Mouse (Mus musculus) liver, embryonic 11.5 days (tissue): ENCODE measurements at regions not wholly inside any gene's neighbourhood (a gene's known extent, or its start where the extent isn't known, plus 50 kb on each side); places are given as distances from the start of the nearest gene placed in this dataset.

Experiments used
- ATAC-seq: fragments of 200-750 bp; cut with Nextera tagmentation; replicated peaks from 2 replicates; pipeline ENCODE4 v1.8.0; 2017; ENCODE audit warnings: moderate number of reproducible peaks, mild to moderate bottlenecking, moderate TSS enrichment, moderate library complexity; ENCODE audit not compliant: low FRiP score
- DNase-seq: peaks from one replicate; pipeline ENCODE4 v3.0.0-alpha.2; 2017; ENCODE audit warnings: low spot score
- H3K27ac ChIP-seq: fragments of 300-500 bp; sonication (generic); 2 replicates; pipeline ENCODE4 v1.5.1; 2014; ENCODE audit warnings: mild to moderate bottlenecking, low read depth, low read length, control low read depth
- H3K27me3 ChIP-seq: fragments of 300-500 bp; sonication (generic); replicated peaks from 2 replicates; pipeline ENCODE4 v1.6.1; 2014; ENCODE audit warnings: low read length, mixed read lengths; ENCODE audit not compliant: control insufficient read depth, insufficient read depth
- H3K36me3 ChIP-seq: fragments of 300-500 bp; sonication (generic); 2 replicates; pipeline ENCODE4 v1.6.1; 2014; ENCODE audit warnings: mild to moderate bottlenecking, low read length, moderate library complexity, mixed read lengths; ENCODE audit not compliant: control insufficient read depth, insufficient read depth
- H3K4me1 ChIP-seq: fragments of 300-500 bp; sonication (generic); replicated peaks from 2 replicates; pipeline ENCODE4 v1.6.1; 2014; ENCODE audit warnings: low read length, mixed read lengths; ENCODE audit not compliant: control insufficient read depth, insufficient read depth
- H3K4me2 ChIP-seq: fragments of 300-500 bp; sonication (generic); 2 replicates; pipeline ENCODE4 v1.6.1; 2014; ENCODE audit warnings: mild to moderate bottlenecking, control low read depth, moderate library complexity
- H3K4me3 ChIP-seq: fragments of 300-500 bp; sonication (generic); 2 replicates; pipeline ENCODE4 v1.5.1; 2014; ENCODE audit warnings: low read depth, low read length, control low read depth
- H3K9ac ChIP-seq: fragments of 300-500 bp; sonication (generic); 2 replicates; pipeline ENCODE4 v1.6.1; 2014; ENCODE audit warnings: low read depth, low read length, control low read depth
- H3K9me3 ChIP-seq: fragments of 300-500 bp; sonication (generic); 2 replicates; pipeline ENCODE4 v1.6.1; 2016; ENCODE audit warnings: low read length, inconsistent platforms, mixed read lengths; ENCODE audit not compliant: control insufficient read depth
- WGBS: fragments of 180-500 bp; shearing (Covaris S2); extraction: QIAGEN DNeasy Blood & Tissue Kit; methylation state at CpG from one replicate; pipeline ENCODE4 v1.1.7; 2014; 5-methylcytosine and 5-hydroxymethylcytosine counted together

DNA sequence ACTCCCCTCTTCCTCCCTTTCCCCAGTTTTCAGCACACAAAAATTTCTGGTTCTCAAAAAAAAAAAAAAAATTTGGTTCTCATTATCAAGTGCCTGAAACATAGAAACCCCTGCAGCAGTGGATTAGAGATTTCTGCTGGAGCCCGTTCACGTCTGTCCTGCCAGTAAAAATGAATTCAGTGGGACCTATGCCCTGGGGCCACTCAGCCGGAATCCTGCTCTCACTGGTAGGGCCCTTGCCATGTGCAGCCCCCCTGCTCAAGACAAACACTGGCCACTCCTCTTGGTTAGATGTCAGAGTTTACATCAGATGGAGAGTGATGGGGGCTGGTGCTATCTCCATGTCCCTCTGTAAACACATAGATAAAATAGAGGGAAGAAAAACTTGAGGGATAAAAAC, 108.0 kb downstream of the Atp23 start:
- no peak for DNase-seq
- Histone ChIP-seq H3K27me3 (no peaks in the 10 kb centered on the region), H3K4me2 (no peak overlapping the region), H3K36me3 (no peaks in the 10 kb centered on the region), H3K27ac (no peak overlapping the region), H3K4me3 (no peak overlapping the region), H3K9ac (no peak overlapping the region), H3K9me3 (no peaks in the 10 kb centered on the region), H3K4me1 (no peaks in the 10 kb centered on the region)
- WGBS = 60% methylated on average over 3 of the region's 3 CpGs
- ATAC-seq = no peak

DNA sequence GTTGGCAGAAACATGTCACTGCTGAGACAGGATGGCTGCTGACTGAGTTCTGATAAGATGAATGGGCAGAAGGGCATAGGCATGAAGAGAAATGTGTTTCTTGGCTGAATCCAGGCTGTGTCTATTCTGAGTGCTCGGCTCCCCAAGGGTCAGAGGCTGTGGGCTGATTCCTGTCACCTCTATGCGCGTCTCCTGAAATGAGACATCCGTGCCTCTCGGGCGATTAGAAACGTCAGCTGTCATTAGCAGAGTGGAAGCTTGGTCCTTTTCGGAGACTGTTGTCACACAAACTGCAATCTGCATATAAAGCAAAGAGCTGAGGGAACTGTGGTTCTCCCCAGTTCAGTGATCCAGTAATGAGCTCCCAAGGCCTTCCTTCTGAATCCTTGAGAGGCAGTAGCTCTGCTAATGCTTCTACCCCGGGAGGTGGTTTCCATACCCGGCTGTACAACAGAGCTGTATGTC, 108.8 kb downstream of the Atp23 start:
- Histone ChIP-seq H3K9me3 (no peaks in the 10 kb centered on the region), H3K27me3 (no peaks in the 10 kb centered on the region), H3K4me3 (no peak overlapping the region), H3K27ac (no peak overlapping the region), H3K4me1 (no peaks in the 10 kb centered on the region), H3K36me3 (no peaks in the 10 kb centered on the region), H3K9ac (no peak overlapping the region), H3K4me2 (no peak overlapping the region)
- WGBS = 68% methylated on average over 10 of the region's 10 CpGs
- no peak for DNase-seq
- ATAC-seq = no peak

- no peaks in the 10 kb centered on the region for H3K4me1 ChIP-seq
- no peaks in the 10 kb centered on the region for H3K9me3 ChIP-seq
- H3K4me3 ChIP-seq = no peak overlapping the region
- no peak overlapping the region for H3K9ac ChIP-seq
- H3K36me3 ChIP-seq = no peaks in the 10 kb centered on the region
- no peak overlapping the region for H3K27ac ChIP-seq
- 83% methylated on average over 5 of the region's 5 CpGs for WGBS
- no peak overlapping the region for H3K4me2 ChIP-seq
- H3K27me3 ChIP-seq = no peaks in the 10 kb centered on the region
- DNase-seq (no peak), ATAC-seq (no peak)
Observed at GRCm38 (mm10) chr10:126788277-126788676, 112.9 kb downstream of the Atp23 start.

GRCm38 (mm10) chr10:126783161-126783560, 118.0 kb downstream of the Atp23 start:
- Histone ChIP-seq H3K4me3 (no peak overlapping the region), H3K4me1 (no peaks in the 10 kb centered on the region), H3K27ac (no peak overlapping the region), H3K36me3 (no peaks in the 10 kb centered on the region), H3K9me3 (no peaks in the 10 kb centered on the region), H3K9ac (no peak overlapping the region), H3K27me3 (no peaks in the 10 kb centered on the region), H3K4me2 (no peak overlapping the region)
- DNase-seq = no peak
- no peak for ATAC-seq
- WGBS = 82% methylated on average over 8 of the region's 8 CpGs

DNA sequence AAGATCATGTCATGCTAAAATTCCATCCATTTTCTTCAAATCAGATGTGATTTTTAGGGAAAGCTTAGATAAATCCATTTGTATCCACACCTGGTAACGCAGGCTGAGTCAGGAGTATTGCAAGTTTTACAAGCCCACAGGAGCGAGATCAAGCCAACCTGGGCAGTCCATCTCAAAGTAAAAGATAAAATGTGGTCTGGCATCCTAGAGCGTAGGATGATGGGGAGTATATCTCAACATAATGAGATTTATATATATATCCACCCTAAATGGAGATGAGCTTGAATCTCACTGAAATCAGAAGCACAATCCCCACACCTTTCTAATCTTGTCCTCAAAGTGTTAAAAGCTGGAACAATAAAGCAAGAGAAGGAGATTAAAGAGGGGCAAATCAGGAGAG, 124.6 kb downstream of the Atp23 start:
- Histone ChIP-seq H3K9me3 (no peaks in the 10 kb centered on the region), H3K9ac (no peak overlapping the region), H3K4me1 (no peaks in the 10 kb centered on the region), H3K4me2 (no peak overlapping the region), H3K27me3 (no peaks in the 10 kb centered on the region), H3K36me3 (no peaks in the 10 kb centered on the region), H3K4me3 (no peak overlapping the region), H3K27ac (no peak overlapping the region)
- WGBS = 70% methylated on average over 3 of the region's 3 CpGs
- DNase-seq (no peak), ATAC-seq (no peak)

DNA sequence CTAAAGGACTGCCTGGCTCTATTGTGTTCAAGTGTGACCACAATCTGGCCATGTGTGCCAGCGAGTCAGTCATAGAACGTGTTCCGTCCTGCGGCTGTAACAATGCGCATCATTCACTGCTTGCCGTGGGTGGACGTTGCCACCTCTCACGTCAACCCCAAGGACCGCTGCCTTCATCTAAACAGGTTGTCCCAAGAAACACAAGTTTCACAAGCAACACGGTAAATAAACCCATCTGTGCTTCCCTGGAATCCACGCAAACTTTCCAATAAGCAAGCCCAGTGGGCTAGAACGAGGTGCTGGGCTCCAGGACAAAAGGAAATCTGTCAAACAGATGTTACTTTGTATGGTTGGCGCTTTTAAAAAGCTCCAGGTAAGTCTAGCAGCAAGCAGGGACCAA, 125.2 kb downstream of the Atp23 start:
- no peak overlapping the region for H3K27ac ChIP-seq
- ATAC-seq (no peak), DNase-seq (no peak)
- H3K9ac ChIP-seq = no peak overlapping the region
- no peaks in the 10 kb centered on the region for H3K4me1 ChIP-seq
- no peaks in the 10 kb centered on the region for H3K9me3 ChIP-seq
- H3K4me3 ChIP-seq = no peak overlapping the region
- no peak overlapping the region for H3K4me2 ChIP-seq
- no peaks in the 10 kb centered on the region for H3K27me3 ChIP-seq
- no peaks in the 10 kb centered on the region for H3K36me3 ChIP-seq
- 85% methylated on average over 13 of the region's 13 CpGs for WGBS

DNA sequence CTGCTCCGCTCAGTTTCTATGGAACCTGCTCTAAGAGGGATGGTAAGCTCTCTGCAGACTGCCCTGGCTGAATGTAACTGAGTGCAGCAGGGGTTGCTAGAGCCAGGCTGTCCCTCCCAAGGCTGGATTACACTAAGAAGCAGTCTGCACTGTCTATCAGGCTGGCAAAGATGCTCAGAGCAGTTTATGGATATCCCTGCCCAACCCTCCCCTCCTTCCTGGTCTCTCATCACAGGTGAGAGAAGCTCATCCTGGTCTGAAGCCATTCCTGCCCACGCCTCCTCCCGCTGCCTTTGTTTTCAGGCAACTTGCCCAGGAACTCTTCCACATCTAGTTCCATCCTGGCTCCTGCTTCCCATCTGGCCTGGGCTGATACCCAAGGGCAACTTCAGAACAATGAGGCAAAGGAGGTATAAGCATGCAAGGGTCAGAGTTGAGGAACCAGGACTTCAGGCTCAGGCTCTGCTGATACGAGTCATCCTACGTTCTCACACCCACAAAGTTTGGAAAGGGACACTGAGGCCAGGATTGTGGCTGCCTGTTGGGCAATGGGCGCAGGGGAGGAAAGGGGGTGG, 130.6 kb downstream of the Atp23 start:
- Histone ChIP-seq H3K4me3 (no peak overlapping the region), H3K27me3 (no peaks in the 10 kb centered on the region), H3K36me3 (no peaks in the 10 kb centered on the region), H3K4me1 (no peaks in the 10 kb centered on the region), H3K27ac (no peak overlapping the region), H3K4me2 (no peak overlapping the region), H3K9ac (no peak overlapping the region), H3K9me3 (no peaks in the 10 kb centered on the region)
- 77% methylated on average over 6 of the region's 6 CpGs for WGBS
- no peak for DNase-seq
- no peak for ATAC-seq

- ATAC-seq (no peak), DNase-seq (no peak)
- H3K27ac ChIP-seq = no peak overlapping the region
- H3K4me1 ChIP-seq = no peaks in the 10 kb centered on the region
- 72% methylated on average over 2 of the region's 2 CpGs for WGBS
- H3K9me3 ChIP-seq = no peaks in the 10 kb centered on the region
- H3K27me3 ChIP-seq = no peaks in the 10 kb centered on the region
- no peak overlapping the region for H3K4me2 ChIP-seq
- H3K36me3 ChIP-seq = no peaks in the 10 kb centered on the region
- H3K9ac ChIP-seq = no peak overlapping the region
- H3K4me3 ChIP-seq = no peak overlapping the region
Observed at GRCm38 (mm10) chr10:126765648-126766047, 135.5 kb downstream of the Atp23 start.

- ATAC-seq = no peak
- no peaks in the 10 kb centered on the region for H3K36me3 ChIP-seq
- H3K4me1 ChIP-seq = no peaks in the 10 kb centered on the region
- H3K9ac ChIP-seq = no peak overlapping the region
- no peak overlapping the region for H3K4me3 ChIP-seq
- no peaks in the 10 kb centered on the region for H3K27me3 ChIP-seq
- H3K9me3 ChIP-seq = no peaks in the 10 kb centered on the region
- no peak overlapping the region for H3K27ac ChIP-seq
- 63% methylated on average over 8 of the region's 8 CpGs for WGBS
- no peak overlapping the region for H3K4me2 ChIP-seq
- DNase-seq = no peak
Observed at GRCm38 (mm10) chr10:126764740-126765139, 136.4 kb downstream of the Atp23 start.
